Mouse (Mus musculus): Measurements from ENCODE around the gene Armt1. TPM values are rescaled to one million over a fixed set of nuclear protein-coding genes. Genes with fewer than 3 reads are reported as not detected.
A peak's percentile ranks its signal among the peaks of the same experiment; 100 is the strongest.
"Not testable (repeated sequence)": the region's sequence is repeated elsewhere in the genome, so short reads cannot be mapped to it uniquely, and the experiment has no call there.

Armt1 gene
- polyA plus RNA-seq, 1 experiment from 2014 or later: 19.4 TPM

DNA sequence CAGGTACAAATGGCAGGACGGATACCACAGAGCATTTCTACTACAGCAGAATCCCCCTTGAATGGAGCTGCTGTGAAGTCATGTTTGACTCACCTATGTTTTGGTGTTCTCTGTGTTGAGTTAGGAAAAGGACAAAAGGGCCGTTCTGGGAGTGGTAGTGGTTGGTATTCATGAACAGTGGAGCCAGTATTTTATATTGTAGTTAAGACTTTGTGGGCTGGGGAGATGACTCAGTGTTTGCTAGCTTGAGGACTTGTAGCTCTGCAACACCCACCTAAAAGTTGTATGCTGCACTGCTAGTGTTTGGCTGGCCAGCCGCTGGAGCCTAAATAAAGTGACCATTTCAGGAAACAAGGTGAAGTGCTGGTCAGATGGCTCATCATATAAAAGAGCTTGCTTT is 36.9 kb upstream of the Armt1 start:
- H3K27ac ChIP-seq: no peak overlapping the region
- no peak for ATAC-seq (ENCODE audit: low read depth)
- 75% methylated on average over 3 of the region's 3 CpGs for WGBS (ENCODE audit: insufficient replicate concordance)
- H3K4me3 ChIP-seq (replicated peaks): no peak overlapping the region
- peaks cover 47% of the 10 kb centered on the region for H3K36me3 ChIP-seq
- DNase-seq: no peak
- H3K9me3 ChIP-seq (replicated peaks): no peaks in the 10 kb centered on the region
- H3K27me3 ChIP-seq: no peaks in the 10 kb centered on the region
- no peak overlapping the region for H3K9ac ChIP-seq
- peaks cover 37% of the 10 kb centered on the region for H3K4me1 ChIP-seq (replicated peaks)
- H3K4me2 ChIP-seq: no peak overlapping the region

DNA sequence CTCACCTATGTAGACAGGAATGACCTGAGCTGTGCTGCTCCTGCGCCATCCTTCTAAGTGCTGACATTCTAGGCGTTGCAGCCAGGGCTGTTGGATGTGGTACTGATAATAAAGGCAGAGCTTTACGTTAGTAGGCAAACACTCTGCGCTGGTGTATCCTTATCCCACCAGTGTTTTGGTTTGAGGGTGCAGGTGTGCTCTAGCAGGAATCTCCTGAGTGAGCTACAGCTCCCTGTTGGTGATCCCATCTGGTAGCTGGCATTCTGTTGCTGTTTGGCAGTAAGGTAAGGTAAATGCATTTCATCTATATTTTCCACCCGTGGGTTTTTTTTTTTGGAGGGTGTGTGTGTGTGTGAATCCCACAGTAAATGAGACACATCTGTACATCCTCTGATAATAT is 34.2 kb upstream of the Armt1 start:
- 73% methylated on average over 5 of the region's 5 CpGs for WGBS (ENCODE audit: insufficient replicate concordance)
- Histone ChIP-seq H3K27ac (no peak overlapping the region), H3K36me3 (peaks cover 67% of the 10 kb centered on the region), H3K4me2 (no peak overlapping the region), H3K9me3 (replicated peaks) (no peaks in the 10 kb centered on the region), H3K4me3 (replicated peaks) (no peak overlapping the region), H3K4me1 (replicated peaks) (peaks cover 14% of the 10 kb centered on the region), H3K27me3 (no peaks in the 10 kb centered on the region), H3K9ac (no peak overlapping the region)
- DNase-seq (no peak), ATAC-seq (ENCODE audit: low read depth) (no peak)

DNA sequence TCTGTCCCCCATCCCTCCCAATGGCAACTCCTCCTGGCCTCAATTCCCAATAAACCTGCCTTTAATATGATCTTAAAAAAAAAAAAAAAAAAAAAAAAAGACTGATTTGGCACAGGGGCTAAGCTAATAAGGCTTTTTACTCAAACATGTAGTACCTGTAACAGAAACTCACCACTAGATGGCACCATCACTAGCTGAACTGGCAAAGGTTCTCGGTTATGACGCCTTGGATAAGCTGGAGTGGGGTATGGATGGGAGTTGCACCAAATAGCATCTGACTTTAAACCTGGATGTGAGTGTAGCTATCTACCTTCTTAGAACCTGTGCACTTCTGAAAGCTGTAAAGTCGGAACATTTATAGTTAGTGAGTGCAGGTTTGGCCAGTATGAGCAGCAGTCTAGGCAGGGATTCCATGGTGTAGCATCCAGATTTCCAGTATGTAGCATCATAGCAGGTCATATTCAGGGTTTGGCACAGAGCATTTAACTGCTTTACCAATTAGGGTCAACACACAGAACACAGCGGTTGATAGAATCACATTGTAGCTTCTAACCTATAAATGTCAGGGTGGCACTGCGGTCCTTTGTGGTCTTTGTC is 27.3 kb upstream of the Armt1 start:
- Histone ChIP-seq H3K36me3 (peaks cover 66% of the 10 kb centered on the region), H3K9me3 (replicated peaks) (no peaks in the 10 kb centered on the region), H3K9ac (no peak overlapping the region), H3K4me1 (replicated peaks) (peaks cover 10% of the 10 kb centered on the region), H3K4me3 (replicated peaks) (no peak overlapping the region), H3K27me3 (no peaks in the 10 kb centered on the region), H3K27ac (no peak overlapping the region), H3K4me2 (no peak overlapping the region)
- DNase-seq: no peak
- ATAC-seq (ENCODE audit: low read depth): 0 out of 2 replicates have a peak, but pooled peaks have one; percentile 10
- WGBS (ENCODE audit: insufficient replicate concordance): 57% methylated on average over 5 of the region's 5 CpGs

DNA sequence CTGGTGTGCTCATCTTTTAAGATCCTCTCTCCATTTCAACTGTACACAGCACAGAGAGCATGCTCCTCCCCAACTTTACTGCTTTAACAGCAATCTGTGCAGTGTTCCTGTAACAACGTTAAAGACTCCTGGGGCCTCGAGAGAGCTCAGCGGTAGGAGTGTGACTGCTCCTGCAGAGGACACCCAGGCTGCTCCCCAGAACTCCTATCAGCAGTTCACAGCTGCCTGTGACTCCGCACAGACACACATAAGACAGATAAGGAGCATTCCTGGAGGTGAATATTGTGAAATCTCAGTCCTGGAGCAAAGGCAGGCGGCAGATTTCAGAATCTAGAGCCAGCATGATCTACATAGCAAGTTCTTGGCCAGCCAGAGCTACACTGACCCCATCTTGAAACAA is 26.8 kb upstream of the Armt1 start:
- Histone ChIP-seq H3K4me2 (no peak overlapping the region), H3K36me3 (peaks cover 68% of the 10 kb centered on the region), H3K27ac (no peak overlapping the region), H3K9me3 (replicated peaks) (no peaks in the 10 kb centered on the region), H3K27me3 (no peaks in the 10 kb centered on the region), H3K9ac (no peak overlapping the region), H3K4me1 (replicated peaks) (peaks cover 10% of the 10 kb centered on the region), H3K4me3 (replicated peaks) (no peak overlapping the region)
- DNase-seq (peak; percentile 61), ATAC-seq (ENCODE audit: low read depth) (peak; percentile 88)
- 13% methylated on average over 5 of the region's 5 CpGs for WGBS (ENCODE audit: insufficient replicate concordance)

DNA sequence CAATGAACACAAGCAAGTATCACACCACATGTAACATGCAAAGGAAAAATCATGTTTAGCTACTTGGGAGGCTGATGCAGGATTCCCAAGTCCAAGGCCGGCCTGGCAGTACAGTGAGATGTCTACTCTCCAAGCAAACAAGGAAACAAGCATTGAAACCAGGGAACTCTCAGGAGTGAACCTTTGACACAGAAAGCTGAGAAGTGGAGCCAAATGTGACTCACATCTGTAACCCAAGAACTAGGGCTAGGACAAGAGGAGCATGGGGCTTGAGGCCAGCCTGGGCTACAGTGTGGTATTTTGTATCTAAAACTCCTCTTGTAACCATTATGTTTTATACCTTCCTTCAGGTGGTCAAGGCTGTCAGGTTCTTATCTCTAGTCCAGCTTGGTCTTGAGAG is 25.1 kb upstream of the Armt1 start:
- H3K36me3 ChIP-seq: peaks cover 66% of the 10 kb centered on the region
- DNase-seq: no peak

DNA sequence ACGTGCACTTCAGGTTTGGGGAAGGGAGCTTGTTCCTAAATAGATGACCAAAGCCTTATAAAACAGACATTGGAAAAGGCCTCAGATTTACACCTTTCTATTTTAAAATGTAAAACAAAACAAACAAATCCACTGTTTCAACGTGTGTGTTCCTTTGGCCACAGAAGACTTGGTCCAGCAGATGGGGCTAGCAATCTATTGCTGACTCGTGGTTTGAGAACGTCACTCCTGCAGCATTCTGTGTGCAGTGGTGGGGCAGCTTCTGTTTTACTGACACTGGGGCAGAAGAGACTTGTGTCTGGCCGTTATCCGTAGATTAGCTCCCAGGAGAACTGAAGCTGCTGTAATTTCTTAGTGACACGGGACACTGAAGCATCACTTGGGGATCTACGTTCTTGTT is 7.0 kb upstream of the Armt1 start:
- Histone ChIP-seq H3K27me3 (no peaks in the 10 kb centered on the region), H3K4me2 (no peak overlapping the region), H3K4me3 (replicated peaks) (no peak overlapping the region), H3K9me3 (replicated peaks) (no peaks in the 10 kb centered on the region), H3K4me1 (replicated peaks) (peaks cover 7% of the 10 kb centered on the region), H3K9ac (no peak overlapping the region), H3K27ac (no peak overlapping the region), H3K36me3 (peaks cover 72% of the 10 kb centered on the region)
- 73% methylated on average over 8 of the region's 8 CpGs for WGBS (ENCODE audit: insufficient replicate concordance)
- ATAC-seq (ENCODE audit: low read depth) (no peak), DNase-seq (no peak)

More for the DNA sequence above, 25.1 kb upstream of the Armt1 start:
- no peak for ATAC-seq (ENCODE audit: low read depth)
- H3K4me1 ChIP-seq (replicated peaks): peaks cover 10% of the 10 kb centered on the region
- no peak overlapping the region for H3K4me2 ChIP-seq
- H3K27me3 ChIP-seq: no peaks in the 10 kb centered on the region
- WGBS (ENCODE audit: insufficient replicate concordance): 68% methylated on average over 1 of the region's 1 CpGs
- H3K9me3 ChIP-seq (replicated peaks): no peaks in the 10 kb centered on the region
- H3K4me3 ChIP-seq (replicated peaks): no peak overlapping the region
- H3K27ac ChIP-seq: no peak overlapping the region
- no peak overlapping the region for H3K9ac ChIP-seq

DNA sequence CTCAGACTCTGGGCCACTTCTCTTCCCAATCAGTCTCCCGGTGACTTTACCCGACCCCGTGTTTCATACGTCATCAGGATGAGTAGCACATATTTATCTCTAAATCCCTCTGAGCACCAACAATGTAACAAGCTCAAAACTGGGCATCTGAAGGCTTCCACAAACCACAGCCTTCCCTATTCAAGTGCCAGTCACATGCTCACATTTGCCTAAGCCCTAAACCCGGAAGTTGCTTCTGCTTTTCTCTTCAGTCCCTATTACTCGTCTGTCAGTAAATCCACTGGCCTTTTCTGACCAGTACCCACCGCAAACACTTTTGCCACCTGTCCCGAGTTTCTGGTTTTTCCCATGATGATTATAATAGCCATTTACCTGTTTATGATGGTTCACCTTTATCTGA is 1.9 kb upstream of the Armt1 start:
- Histone ChIP-seq H3K4me1 (replicated peaks) (peaks cover 39% of the 10 kb centered on the region), H3K4me2 (peak overlapping the region; percentile 84), H3K27ac (peak overlapping the region; percentile 21), H3K36me3 (peaks cover 36% of the 10 kb centered on the region), H3K9me3 (replicated peaks) (no peaks in the 10 kb centered on the region), H3K4me3 (replicated peaks) (peak overlapping the region; percentile 76; the same call in 1 of the 2 replicates), H3K27me3 (no peaks in the 10 kb centered on the region), H3K9ac (peak overlapping the region; percentile 76)
- 59% methylated on average over 8 of the region's 8 CpGs for WGBS (ENCODE audit: insufficient replicate concordance)
- ATAC-seq (ENCODE audit: low read depth) (no peak), DNase-seq (no peak)

DNA sequence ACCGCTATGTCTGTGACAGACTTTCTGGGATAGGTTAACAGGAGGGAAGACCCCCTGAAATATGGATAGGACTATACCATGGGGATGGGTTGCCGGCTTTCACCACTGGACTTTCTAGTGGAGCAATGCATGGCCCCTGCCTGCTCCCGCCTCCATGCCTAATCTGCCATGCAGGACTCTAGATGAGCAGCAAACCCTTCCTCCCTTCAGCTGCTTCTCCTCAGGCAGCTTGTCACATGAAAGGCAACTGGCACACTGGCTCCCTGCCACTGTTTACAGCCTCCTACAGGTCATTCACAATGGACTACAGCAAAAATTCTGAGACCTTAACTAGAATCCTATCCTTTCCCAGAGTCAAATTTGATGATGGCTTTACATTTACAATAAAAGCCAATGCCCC is 1.4 kb upstream of the Armt1 start:
- WGBS (ENCODE audit: insufficient replicate concordance): 70% methylated on average over 3 of the region's 3 CpGs
- H3K27ac ChIP-seq: peak overlapping the region; percentile 21
- peak overlapping the region; percentile 76 for H3K4me3 ChIP-seq (replicated peaks)
- peaks cover 39% of the 10 kb centered on the region for H3K4me1 ChIP-seq (replicated peaks)
- H3K27me3 ChIP-seq: no peaks in the 10 kb centered on the region
- H3K36me3 ChIP-seq: peaks cover 33% of the 10 kb centered on the region
- H3K9ac ChIP-seq: peak overlapping the region; percentile 76
- H3K4me2 ChIP-seq: peak overlapping the region; percentile 84
- no peaks in the 10 kb centered on the region for H3K9me3 ChIP-seq (replicated peaks)
- DNase-seq (no peak), ATAC-seq (ENCODE audit: low read depth) (no peak)

DNA sequence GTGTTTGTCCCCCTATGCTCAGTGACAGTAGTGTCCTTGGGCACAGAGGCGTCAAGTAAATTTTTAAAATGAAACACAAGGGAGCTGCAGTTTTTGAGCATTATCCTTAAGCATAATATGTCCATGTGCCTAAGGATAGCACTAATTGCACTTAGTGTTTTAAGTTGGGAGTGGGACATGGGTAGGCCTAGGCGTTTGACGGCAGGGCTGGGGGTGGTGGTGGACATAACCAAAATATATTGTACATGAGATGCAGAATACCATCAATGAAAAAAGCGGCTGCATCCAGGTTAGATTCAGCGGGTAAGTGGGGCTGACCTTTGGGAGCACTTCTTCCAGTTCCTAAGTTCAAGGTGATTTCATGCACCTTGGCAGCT is 533 bp upstream of the Armt1 start:
- Histone ChIP-seq H3K27me3 (no peaks in the 10 kb centered on the region), H3K36me3 (peaks cover 28% of the 10 kb centered on the region), H3K4me1 (replicated peaks) (peaks cover 39% of the 10 kb centered on the region), H3K9ac (peak overlapping the region; percentile 76), H3K4me2 (peak overlapping the region; percentile 84), H3K4me3 (replicated peaks) (peak overlapping the region; percentile 76), H3K9me3 (replicated peaks) (no peaks in the 10 kb centered on the region), H3K27ac (peak overlapping the region; percentile 72)
- WGBS (ENCODE audit: insufficient replicate concordance): 8% methylated on average over 5 of the region's 5 CpGs
- no peak for DNase-seq
- no peak for ATAC-seq (ENCODE audit: low read depth)

DNA sequence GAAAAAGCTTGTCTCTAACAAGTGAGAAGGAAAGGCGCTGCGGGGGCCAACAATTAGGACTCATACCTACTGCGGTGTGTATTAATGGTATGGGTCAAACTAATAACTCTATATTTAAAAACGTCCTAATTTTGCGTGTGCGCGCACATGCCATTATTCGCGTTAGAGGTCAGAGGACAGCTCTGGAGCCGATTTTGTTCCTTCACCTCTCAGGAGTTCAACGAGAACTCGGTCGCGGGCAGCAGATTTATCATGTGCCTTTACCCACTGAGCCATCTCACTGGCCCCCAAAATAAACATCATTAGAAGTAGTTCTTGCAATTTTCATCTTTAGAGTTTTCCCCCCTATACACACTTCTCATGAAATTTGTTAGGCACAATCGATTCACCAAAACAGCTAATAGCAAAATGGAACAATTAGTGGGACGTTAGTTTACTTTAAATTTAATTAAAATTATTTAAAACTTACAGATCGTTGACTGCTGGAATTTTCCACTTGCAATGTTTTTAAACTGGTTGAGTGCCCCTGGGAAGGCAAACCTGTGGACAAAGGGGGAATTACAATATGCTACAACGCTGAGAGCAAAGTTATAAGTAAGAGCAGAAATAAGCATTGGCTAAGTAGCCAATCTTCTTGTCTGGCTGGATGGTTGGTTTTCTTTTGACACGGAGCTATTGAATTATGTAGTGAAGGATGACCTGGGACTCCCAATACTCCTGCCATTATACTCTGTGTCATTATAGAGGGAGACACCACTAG is 909 bp downstream of the Armt1 start:
- Histone ChIP-seq H3K4me1 (replicated peaks) (peaks cover 39% of the 10 kb centered on the region), H3K4me2 (peak overlapping the region; percentile 72), H3K36me3 (peaks cover 32% of the 10 kb centered on the region), H3K27ac (peak overlapping the region; percentile 92), H3K4me3 (replicated peaks) (peak overlapping the region; percentile 76), H3K9ac (peak overlapping the region; percentile 87), H3K9me3 (replicated peaks) (no peaks in the 10 kb centered on the region), H3K27me3 (no peaks in the 10 kb centered on the region)
- 5% methylated on average over 19 of the region's 19 CpGs for WGBS (ENCODE audit: insufficient replicate concordance)
- ATAC-seq (ENCODE audit: low read depth) (no peak), DNase-seq (peak; percentile 23)

DNA sequence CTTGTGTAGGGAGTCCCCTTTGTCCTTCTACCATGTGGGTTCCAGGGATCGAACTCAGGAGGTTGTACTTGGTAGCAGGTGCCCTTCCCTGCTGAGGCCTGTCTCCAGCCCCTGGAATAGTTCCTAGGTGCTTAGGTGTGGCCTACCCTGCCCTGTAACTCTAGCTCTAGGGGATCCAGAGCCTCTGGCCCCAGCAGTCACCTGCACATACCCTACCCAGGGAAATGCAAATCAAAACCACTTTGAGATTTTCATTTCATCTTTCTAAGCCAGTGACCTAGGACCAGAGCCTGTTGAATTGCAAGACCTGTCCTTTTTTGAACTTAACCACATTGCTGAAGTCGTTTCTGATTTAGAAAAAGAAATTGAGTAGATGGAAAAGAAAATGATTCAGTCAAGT is 1.6 kb downstream of the Armt1 start:
- H3K27me3 ChIP-seq; ATAC-seq (ENCODE audit: low read depth); H3K27ac ChIP-seq; DNase-seq; H3K9me3 ChIP-seq (replicated peaks): not testable (repeated sequence)
- Histone ChIP-seq H3K4me1 (replicated peaks) (peaks cover 39% of the 10 kb centered on the region), H3K4me2 (peak overlapping the region; percentile 72), H3K9ac (peak overlapping the region; percentile 87), H3K4me3 (replicated peaks) (peak overlapping the region; percentile 76), H3K36me3 (peaks cover 33% of the 10 kb centered on the region)
- WGBS (ENCODE audit: insufficient replicate concordance): 90% methylated on average over 2 of the region's 2 CpGs

DNA sequence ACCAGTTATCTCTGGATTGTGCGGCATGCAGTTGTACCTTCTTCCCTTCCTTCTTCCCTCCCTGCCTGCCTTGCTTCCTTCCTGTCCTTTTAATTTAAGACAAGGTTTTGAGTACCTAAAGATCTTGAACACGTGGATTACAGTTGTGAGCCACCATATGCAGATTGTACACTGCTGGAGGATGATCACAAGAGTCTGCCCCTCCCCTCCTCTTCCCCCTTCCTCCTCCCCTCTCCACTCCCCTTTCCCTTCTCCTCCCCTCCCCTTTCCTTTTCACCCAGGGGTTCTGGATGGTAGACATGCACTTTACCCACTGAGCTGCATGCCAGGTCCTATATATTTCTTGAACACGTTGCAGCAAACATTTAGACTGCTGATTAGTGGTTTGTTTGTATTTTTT is 3.1 kb downstream of the Armt1 start:
- WGBS (ENCODE audit: insufficient replicate concordance): 65% methylated on average over 3 of the region's 3 CpGs

More for the DNA sequence above, 3.1 kb downstream of the Armt1 start:
- DNase-seq (no peak), ATAC-seq (ENCODE audit: low read depth) (no peak)
- peaks cover 30% of the 10 kb centered on the region for H3K4me1 ChIP-seq (replicated peaks)
- no peak overlapping the region for H3K27ac ChIP-seq
- no peaks in the 10 kb centered on the region for H3K9me3 ChIP-seq (replicated peaks)
- no peak overlapping the region for H3K4me3 ChIP-seq (replicated peaks)
- H3K9ac ChIP-seq: no peak overlapping the region
- H3K27me3 ChIP-seq: no peaks in the 10 kb centered on the region
- H3K4me2 ChIP-seq: no peak overlapping the region
- peaks cover 48% of the 10 kb centered on the region for H3K36me3 ChIP-seq

All from liver, embryonic 13.5 days (tissue).